Mouse (Mus musculus) 3134 (cell line): Measurements from ENCODE around the gene Phospho2.
"Not testable (repeated sequence)": the region's sequence is repeated elsewhere in the genome, so short reads cannot be mapped to it uniquely, and the experiment has no call there.

Source experiments
- DNase-seq: peaks from one replicate; pipeline ENCODE4 v3.0.0-alpha.2; 2011; ENCODE audit warnings: low spot score; ENCODE audit not compliant: insufficient read length; ENCODE audit errors: extremely low read depth

Phospho2 gene

GRCm38 (mm10) chr2:69789429-69790069 is at the start of gene Phospho2, which contains the start of gene Ccdc173:
Phospho2 (plus strand) TSS chr2:69789623.
Ccdc173 (minus strand) TSS chr2:69789575.
- DNase-seq: peak; percentile 95

- DNase-seq: no peak
Measured at GRCm38 (mm10) chr2:69745091-69745490, 44.3 kb upstream of the Phospho2 start.

GRCm38 (mm10) chr2:69760980-69761379 is 28.4 kb upstream of the Phospho2 start:
- no peak for DNase-seq

- no peak for DNase-seq
Measured at GRCm38 (mm10) chr2:69763340-69763739, 26.1 kb upstream of the Phospho2 start.

- no peak for DNase-seq
Measured at GRCm38 (mm10) chr2:69764716-69765115, 24.7 kb upstream of the Phospho2 start.

GRCm38 (mm10) chr2:69773331-69773730 is 16.1 kb upstream of the Phospho2 start:
- DNase-seq: no peak

- peak; percentile 8 for DNase-seq
Measured at GRCm38 (mm10) chr2:69777985-69778835, 11.2 kb upstream of the Phospho2 start.

- no peak for DNase-seq
Measured at GRCm38 (mm10) chr2:69778836-69779177, 10.6 kb upstream of the Phospho2 start.

GRCm38 (mm10) chr2:69788974-69789373 is 449 bp upstream of the Phospho2 start:
- no peak for DNase-seq

- DNase-seq: peak; percentile 67
Measured at GRCm38 (mm10) chr2:69790285-69790684, 862 bp downstream of the Phospho2 start.

GRCm38 (mm10) chr2:69790722-69791121 is 1.3 kb downstream of the Phospho2 start:
- DNase-seq: no peak

GRCm38 (mm10) chr2:69802911-69803312 is 13.5 kb downstream of the Phospho2 start:
- peak; percentile 60 for DNase-seq

- DNase-seq: no peak
Measured at GRCm38 (mm10) chr2:69803756-69804155, 14.3 kb downstream of the Phospho2 start.

GRCm38 (mm10) chr2:69804663-69805062 is 15.2 kb downstream of the Phospho2 start:
- DNase-seq: not testable (repeated sequence)

GRCm38 (mm10) chr2:69810169-69810568 is 20.7 kb downstream of the Phospho2 start:
- DNase-seq: no peak

- not testable (repeated sequence) for DNase-seq
Measured at GRCm38 (mm10) chr2:69811349-69811748, 21.9 kb downstream of the Phospho2 start.

GRCm38 (mm10) chr2:69816575-69816974 is 27.2 kb downstream of the Phospho2 start:
- DNase-seq: no peak

- no peak for DNase-seq
Measured at GRCm38 (mm10) chr2:69818350-69819085, 29.1 kb downstream of the Phospho2 start.

- no peak for DNase-seq
Measured at GRCm38 (mm10) chr2:69820201-69820600, 30.8 kb downstream of the Phospho2 start.

GRCm38 (mm10) chr2:69821711-69822110 is 32.3 kb downstream of the Phospho2 start, which contains the start of gene Klhl23:
Klhl23 (plus strand) TSS chr2:69821944.
- DNase-seq: no peak
